Mouse (Mus musculus): Measurements from ENCODE around the gene Stau1.

Stau1 gene

GRCm38 (mm10) chr2:166909729-166910128 lies 86.4 kb downstream of the Stau1 start:
- no peak for DNase-seq

GRCm38 (mm10) chr2:166906523-166907182 lies 89.4 kb downstream of the Stau1 start:
- DNase-seq = peak; percentile 11

DNA sequence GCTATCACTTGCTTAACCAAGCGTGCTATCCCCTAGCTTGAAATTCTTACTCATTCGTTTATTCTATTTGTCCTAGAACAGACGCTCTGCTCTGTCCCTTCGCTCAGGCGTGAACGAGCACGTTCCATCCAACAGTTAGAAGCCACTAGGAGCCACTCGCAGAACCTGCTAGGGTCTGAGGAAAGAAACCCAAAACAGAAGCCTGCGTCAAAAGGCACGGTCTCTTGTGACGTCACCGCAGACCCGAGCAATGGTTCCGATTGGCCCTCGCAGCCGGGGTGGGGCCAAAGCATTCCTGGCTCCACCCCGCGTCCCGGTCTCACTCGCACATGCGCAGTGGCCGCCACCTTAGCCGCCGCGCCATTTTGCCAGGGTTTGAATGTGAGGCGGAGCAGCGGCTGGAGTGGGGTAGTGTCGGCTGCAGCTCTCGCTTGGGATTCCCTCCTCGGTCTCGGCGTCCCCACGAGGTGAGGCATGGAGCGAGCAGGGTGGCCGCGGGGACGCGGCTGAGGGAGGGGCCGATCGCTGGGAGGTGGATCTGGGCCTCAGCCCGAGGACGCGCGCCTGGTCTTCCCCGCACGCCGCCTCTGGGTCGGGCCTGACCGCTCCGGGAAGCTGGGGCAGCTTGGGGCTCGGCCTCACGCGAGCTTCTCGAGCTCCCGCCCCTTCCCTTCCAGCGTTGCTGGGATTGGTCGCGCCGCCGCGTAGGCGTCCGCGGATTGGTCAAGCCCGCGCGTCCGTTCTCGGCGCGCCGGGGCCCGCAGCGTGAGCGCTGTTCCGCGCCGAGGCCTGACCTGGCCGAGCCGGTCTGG lies 90.2 kb downstream of the Stau1 start, which contains the start of gene Cse1l:
Cse1l (plus strand) TSS at position 330 of the 812 bp plus-strand sequence.
- DNase-seq = peak; percentile 98

DNA sequence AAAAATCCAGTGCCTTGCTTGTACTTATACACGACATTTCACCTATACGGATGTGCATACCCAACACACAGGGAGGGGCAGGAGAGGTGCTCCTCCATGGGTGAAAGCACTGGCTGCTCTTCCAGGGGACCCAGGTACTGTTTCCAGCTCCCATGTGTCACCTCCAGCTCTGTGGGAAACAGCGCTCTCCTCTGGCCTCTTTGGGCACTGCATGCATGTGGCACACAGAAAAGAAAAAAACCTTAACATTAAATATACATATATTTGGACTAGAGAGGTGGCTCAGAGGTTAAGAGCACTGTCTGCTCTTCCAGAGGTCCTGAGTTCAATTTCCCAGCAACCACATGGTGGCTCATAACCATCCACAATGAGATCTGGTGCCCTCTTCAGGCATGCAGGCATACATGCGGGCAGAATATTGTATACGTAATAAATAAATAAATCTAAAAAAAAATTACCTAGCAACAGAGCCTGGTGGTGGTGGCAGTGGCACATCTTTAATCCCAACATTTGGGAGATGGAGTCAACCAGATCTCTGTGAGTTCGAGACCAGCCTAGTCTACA lies 92.3 kb downstream of the Stau1 start:
- DNase-seq = no peak

GRCm38 (mm10) chr2:166900792-166901505 lies 95.2 kb downstream of the Stau1 start:
- DNase-seq = no peak

GRCm38 (mm10) chr2:166899746-166900145 lies 96.4 kb downstream of the Stau1 start:
- no peak for DNase-seq

DNA sequence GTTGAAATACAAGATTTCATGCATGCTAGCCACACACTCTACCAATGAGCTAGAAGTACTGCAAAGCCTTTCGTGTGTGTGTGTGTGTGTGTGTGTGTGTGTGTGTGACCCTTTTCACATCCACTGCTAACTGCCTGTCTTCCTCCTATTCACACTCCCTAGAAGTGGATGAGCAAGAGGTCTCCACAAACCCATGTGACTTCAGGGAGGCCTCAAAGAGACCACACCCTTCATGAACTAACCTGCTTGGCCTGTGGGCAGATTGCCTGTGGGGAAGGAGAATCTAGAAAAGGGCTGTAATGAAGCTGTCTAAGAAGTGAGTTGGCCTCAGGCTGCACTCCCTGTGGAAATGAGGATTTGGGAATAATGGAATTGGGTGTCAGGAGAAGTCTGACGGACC lies 96.9 kb downstream of the Stau1 start:
- no peak for DNase-seq

All from lung, postnatal 36 days (tissue).